Comparison of ENCODE assay signal across 10 mouse cellular contexts in the genomic region with DNA sequence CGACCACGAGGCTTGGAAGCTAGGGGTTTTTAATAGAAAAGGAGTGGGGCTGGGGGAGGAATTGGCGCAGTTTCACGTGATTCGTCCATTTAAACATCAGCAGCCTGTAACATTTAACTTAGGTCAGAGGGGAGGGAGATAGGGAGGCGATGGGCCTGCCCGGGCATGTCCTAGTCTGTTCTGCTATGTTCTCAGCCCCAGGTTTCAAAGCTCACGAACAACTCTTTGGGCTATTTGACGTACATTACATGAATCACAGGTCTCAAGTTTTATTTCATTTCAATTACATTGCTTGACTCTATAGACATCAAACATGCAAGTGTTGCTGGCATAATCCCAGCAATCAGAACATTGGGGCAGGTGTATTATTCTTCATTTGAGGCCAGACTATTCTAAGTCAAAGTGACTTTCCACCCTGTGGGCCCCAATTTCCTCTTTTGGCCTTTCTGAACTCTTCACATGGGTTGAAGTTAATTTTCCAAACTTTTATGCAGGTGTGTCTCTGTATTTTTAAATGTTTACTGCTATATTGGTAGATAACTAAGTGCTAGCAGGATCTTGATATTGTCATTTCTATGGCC. TPM values are rescaled to one million over a fixed set of nuclear protein-coding genes. Genes with fewer than 3 reads are reported as not detected.
"Had no signal": no experiment of that assay in that cellular context is flagged by ENCODE, and none has a peak within 500 bp of the region (broad histone marks: within the 10 kb centered on the region; RNA-seq: fewer than 3 reads in every experiment).

No protein-coding gene starts in this region.

RNA-seq across cellular contexts. Expression of gene Zfp981, which starts 4.0 kb away (rescaled TPM):
- total RNA-seq: megakaryocyte, adult 5-6 weeks; megakaryocyte-erythroid progenitor cell, adult 5-6 weeks; monocyte, adult 5-6 weeks; neutrophil, adult 5-6 weeks had no signal
- polyA plus RNA-seq: liver, postnatal 0 days; lung, adult 2 months; lung, embryonic 16.5 days; midbrain, embryonic 13.5 days; spleen, adult 2 months; stomach, embryonic 16.5 days had no signal
